Mouse (Mus musculus): Measurements from ENCODE around the gene Abhd8.

DNA sequence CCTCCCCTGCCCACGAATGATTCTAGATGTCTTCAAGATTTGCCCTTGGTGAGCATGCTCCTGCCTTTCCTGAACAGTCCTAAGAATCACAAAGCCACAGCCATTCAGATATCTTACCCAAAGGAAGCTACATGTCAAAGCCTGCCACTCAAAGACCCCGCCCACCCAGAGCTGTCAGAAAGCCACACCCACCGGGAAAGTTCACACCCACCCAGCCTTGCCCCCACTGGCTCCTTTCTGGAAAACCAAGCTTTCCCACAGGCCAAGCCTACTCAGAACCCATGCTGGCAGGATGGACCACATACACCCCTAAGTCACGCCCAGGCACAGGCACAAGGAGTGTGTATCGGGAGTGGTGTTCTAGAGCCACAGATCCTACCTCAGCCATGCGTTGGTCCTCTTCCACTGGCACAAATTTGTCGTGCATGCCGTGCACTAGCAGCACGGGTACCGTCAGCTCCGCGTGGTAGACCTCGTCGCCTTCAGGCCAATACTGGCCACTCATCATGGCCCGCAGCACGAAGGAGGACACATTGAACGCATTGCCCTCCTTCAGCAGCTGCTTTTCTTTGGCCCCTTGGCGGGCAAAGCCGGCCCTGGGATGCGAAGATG, 5.7 kb downstream of the Abhd8 start:
- no peak for TF ChIP-seq CTCF (IDR thresholded peaks at IDR 0.05; ENCODE audit: insufficient read depth, low read depth, low read length)
- no peak for TF ChIP-seq POLR2A (IDR thresholded peaks at IDR 0.05; ENCODE audit: insufficient read depth, low read depth, low read length)

Data from olfactory bulb, adult 2 months (tissue).